Mouse (Mus musculus): ENCODE data around the gene Inpp5f. TPM values are rescaled to one million over a fixed set of nuclear protein-coding genes. Genes with fewer than 3 reads are reported as not detected.
A peak's percentile ranks its signal among the peaks of the same experiment; 100 is the strongest.
"Not testable (repeated sequence)": the region's sequence is repeated elsewhere in the genome, so short reads cannot be mapped to it uniquely, and the experiment has no call there.

The Inpp5f gene
- total and polyA plus RNA-seq, 2 experiments from 2014 or later = 288 to 417 TPM

- no peak for DNase-seq (ENCODE audit: low spot score)
- 73% methylated on average over 3 of the region's 3 CpGs for WGBS
These were observed 67.4 kb downstream of the Inpp5f start for GRCm38 (mm10) chr7:128678546-128678945.

GRCm38 (mm10) chr7:128687821-128688564 lies 76.9 kb downstream of the Inpp5f start:
- Histone ChIP-seq H3K36me3 (ENCODE audit: insufficient read depth, low read length) (peaks cover 22% of the 10 kb centered on the region), H3K27me3 (ENCODE audit: insufficient read depth, low read length) (no peaks in the 10 kb centered on the region), H3K9me3 (ENCODE audit: low read length) (no peaks in the 10 kb centered on the region), H3K9ac (replicated peaks; ENCODE audit: low read length) (peak overlapping the region; percentile 57), H3K4me3 (ENCODE audit: low read length) (peak overlapping the region; percentile 39), H3K4me1 (ENCODE audit: insufficient read depth, low read length) (no peaks in the 10 kb centered on the region), H3K27ac (peak overlapping the region; percentile 91), H3K4me2 (ENCODE audit: low read depth, low read length) (peak overlapping the region; percentile 55)
- DNase-seq (ENCODE audit: low spot score) (peak; percentile 93), ATAC-seq (peak; percentile 82)
- WGBS = 52% methylated on average over 56 of the region's 56 CpGs
- no peak for TF ChIP-seq CTCF (IDR thresholded peaks at IDR 0.05; ENCODE audit: low read depth)

More at GRCm38 (mm10) chr7:128678546-128678945, 67.4 kb downstream of the Inpp5f start:
- Histone ChIP-seq H3K36me3 (ENCODE audit: insufficient read depth, low read length) (peaks cover 11% of the 10 kb centered on the region; the same call in 1 of the 2 replicates), H3K4me3 (ENCODE audit: low read length) (no peak overlapping the region), H3K27ac (no peak overlapping the region), H3K27me3 (ENCODE audit: insufficient read depth, low read length) (no peaks in the 10 kb centered on the region), H3K4me2 (ENCODE audit: low read depth, low read length) (no peak overlapping the region), H3K9me3 (ENCODE audit: low read length) (no peaks in the 10 kb centered on the region), H3K4me1 (ENCODE audit: insufficient read depth, low read length) (no peaks in the 10 kb centered on the region), H3K9ac (replicated peaks; ENCODE audit: low read length) (no peak overlapping the region)
- no peak for TF ChIP-seq CTCF (IDR thresholded peaks at IDR 0.05; ENCODE audit: low read depth)
- ATAC-seq = no peak

GRCm38 (mm10) chr7:128689347-128689746 lies 78.2 kb downstream of the Inpp5f start:
- H3K4me1 ChIP-seq (ENCODE audit: insufficient read depth, low read length) = no peaks in the 10 kb centered on the region
- no peak for TF ChIP-seq CTCF (IDR thresholded peaks at IDR 0.05; ENCODE audit: low read depth)
- peak overlapping the region; percentile 39 for H3K4me3 ChIP-seq (ENCODE audit: low read length)
- 56% methylated on average over 8 of the region's 8 CpGs for WGBS
- ATAC-seq = no peak
- peak overlapping the region; percentile 82 for H3K27ac ChIP-seq
- H3K27me3 ChIP-seq (ENCODE audit: insufficient read depth, low read length) = no peaks in the 10 kb centered on the region
- peak; percentile 49 for DNase-seq (ENCODE audit: low spot score)
- no peaks in the 10 kb centered on the region for H3K9me3 ChIP-seq (ENCODE audit: low read length)
- H3K4me2 ChIP-seq (ENCODE audit: low read depth, low read length) = peak overlapping the region; percentile 55
- H3K36me3 ChIP-seq (ENCODE audit: insufficient read depth, low read length) = peaks cover 26% of the 10 kb centered on the region
- H3K9ac ChIP-seq (replicated peaks; ENCODE audit: low read length) = peak overlapping the region; percentile 57

- H3K36me3 ChIP-seq (ENCODE audit: insufficient read depth, low read length) = peaks cover 32% of the 10 kb centered on the region
- DNase-seq (ENCODE audit: low spot score) (peak; percentile 93), ATAC-seq (peak; percentile 81)
- H3K9me3 ChIP-seq (ENCODE audit: low read length) = no peaks in the 10 kb centered on the region
- no peaks in the 10 kb centered on the region for H3K27me3 ChIP-seq (ENCODE audit: insufficient read depth, low read length)
- peak overlapping the region; percentile 55 for H3K4me2 ChIP-seq (ENCODE audit: low read depth, low read length)
- peak overlapping the region; percentile 82 for H3K27ac ChIP-seq
- H3K4me3 ChIP-seq (ENCODE audit: low read length) = peak overlapping the region; percentile 39
- no peaks in the 10 kb centered on the region for H3K4me1 ChIP-seq (ENCODE audit: insufficient read depth, low read length)
- WGBS = 8% methylated on average over 7 of the region's 7 CpGs
- H3K9ac ChIP-seq (replicated peaks; ENCODE audit: low read length) = peak overlapping the region; percentile 57; the same call in 1 of the 2 replicates
- peak; percentile 98 for TF ChIP-seq CTCF (IDR thresholded peaks at IDR 0.05; ENCODE audit: low read depth)
These were observed 78.9 kb downstream of the Inpp5f start for GRCm38 (mm10) chr7:128690070-128690469.

GRCm38 (mm10) chr7:128690796-128691195 lies 79.7 kb downstream of the Inpp5f start:
- peak; percentile 58 for ATAC-seq
- Histone ChIP-seq H3K4me1 (ENCODE audit: insufficient read depth, low read length) (no peaks in the 10 kb centered on the region), H3K9me3 (ENCODE audit: low read length) (no peaks in the 10 kb centered on the region), H3K4me2 (ENCODE audit: low read depth, low read length) (peak overlapping the region; percentile 55), H3K9ac (replicated peaks; ENCODE audit: low read length) (peak overlapping the region; percentile 51; the same call in 1 of the 2 replicates), H3K4me3 (ENCODE audit: low read length) (peak overlapping the region; percentile 39), H3K27me3 (ENCODE audit: insufficient read depth, low read length) (no peaks in the 10 kb centered on the region), H3K36me3 (ENCODE audit: insufficient read depth, low read length) (peaks cover 26% of the 10 kb centered on the region), H3K27ac (peak overlapping the region; percentile 77)
- no peak for TF ChIP-seq CTCF (IDR thresholded peaks at IDR 0.05; ENCODE audit: low read depth)
- DNase-seq (ENCODE audit: low spot score) = peak; percentile 93
- 11% methylated on average over 7 of the region's 7 CpGs for WGBS

- H3K9ac ChIP-seq (replicated peaks; ENCODE audit: low read length) = no peak overlapping the region
- no peaks in the 10 kb centered on the region for H3K9me3 ChIP-seq (ENCODE audit: low read length)
- no peak for ATAC-seq
- H3K27me3 ChIP-seq (ENCODE audit: insufficient read depth, low read length) = no peaks in the 10 kb centered on the region
- no peak for TF ChIP-seq CTCF (IDR thresholded peaks at IDR 0.05; ENCODE audit: low read depth)
- H3K36me3 ChIP-seq (ENCODE audit: insufficient read depth, low read length) = peaks cover 23% of the 10 kb centered on the region; the same call in 1 of the 2 replicates
- WGBS = 92% methylated on average over 7 of the region's 7 CpGs
- peak overlapping the region; percentile 39; the same call in 1 of the 2 replicates for H3K4me3 ChIP-seq (ENCODE audit: low read length)
- no peak for DNase-seq (ENCODE audit: low spot score)
- no peak overlapping the region for H3K27ac ChIP-seq
- no peaks in the 10 kb centered on the region for H3K4me1 ChIP-seq (ENCODE audit: insufficient read depth, low read length)
- peak overlapping the region; percentile 55 for H3K4me2 ChIP-seq (ENCODE audit: low read depth, low read length)
These were observed 81.0 kb downstream of the Inpp5f start for GRCm38 (mm10) chr7:128692163-128692562.

GRCm38 (mm10) chr7:128694848-128695247 lies 83.7 kb downstream of the Inpp5f start:
- TF ChIP-seq CTCF (IDR thresholded peaks at IDR 0.05; ENCODE audit: low read depth) = no peak
- WGBS = 84% methylated on average over 10 of the region's 10 CpGs
- DNase-seq (ENCODE audit: low spot score) (no peak), ATAC-seq (no peak)
- H3K36me3 ChIP-seq (ENCODE audit: insufficient read depth, low read length) = peaks cover 42% of the 10 kb centered on the region
- H3K9ac ChIP-seq (replicated peaks; ENCODE audit: low read length) = no peak overlapping the region
- no peak overlapping the region for H3K27ac ChIP-seq
- no peaks in the 10 kb centered on the region for H3K4me1 ChIP-seq (ENCODE audit: insufficient read depth, low read length)
- no peak overlapping the region for H3K4me3 ChIP-seq (ENCODE audit: low read length)
- no peak overlapping the region for H3K4me2 ChIP-seq (ENCODE audit: low read depth, low read length)
- no peaks in the 10 kb centered on the region for H3K9me3 ChIP-seq (ENCODE audit: low read length)
- H3K27me3 ChIP-seq (ENCODE audit: insufficient read depth, low read length) = no peaks in the 10 kb centered on the region

GRCm38 (mm10) chr7:128699959-128700358 lies 88.8 kb downstream of the Inpp5f start:
- WGBS = 92% methylated on average over 6 of the region's 6 CpGs
- not testable (repeated sequence) for ATAC-seq; H3K27me3 ChIP-seq (ENCODE audit: insufficient read depth, low read length)

More at GRCm38 (mm10) chr7:128699959-128700358, 88.8 kb downstream of the Inpp5f start:
- H3K9me3 ChIP-seq (ENCODE audit: low read length); H3K4me3 ChIP-seq (ENCODE audit: low read length); H3K4me1 ChIP-seq (ENCODE audit: insufficient read depth, low read length); H3K9ac ChIP-seq (replicated peaks; ENCODE audit: low read length); H3K27ac ChIP-seq; DNase-seq (ENCODE audit: low spot score); H3K4me2 ChIP-seq (ENCODE audit: low read depth, low read length): not testable (repeated sequence)
- H3K36me3 ChIP-seq (ENCODE audit: insufficient read depth, low read length) = peaks cover 57% of the 10 kb centered on the region

Data from hindbrain, postnatal 0 days (tissue).